Mouse (Mus musculus): Measurements from ENCODE around the gene Rce1. TPM values are rescaled to one million over a fixed set of nuclear protein-coding genes. Genes with fewer than 3 reads are reported as not detected.
A peak's percentile ranks its signal among the peaks of the same experiment; 100 is the strongest.

Rce1 gene
- total and polyA plus RNA-seq, 2 experiments from 2014 or later, result 48.9 to 77.1 TPM

DNA sequence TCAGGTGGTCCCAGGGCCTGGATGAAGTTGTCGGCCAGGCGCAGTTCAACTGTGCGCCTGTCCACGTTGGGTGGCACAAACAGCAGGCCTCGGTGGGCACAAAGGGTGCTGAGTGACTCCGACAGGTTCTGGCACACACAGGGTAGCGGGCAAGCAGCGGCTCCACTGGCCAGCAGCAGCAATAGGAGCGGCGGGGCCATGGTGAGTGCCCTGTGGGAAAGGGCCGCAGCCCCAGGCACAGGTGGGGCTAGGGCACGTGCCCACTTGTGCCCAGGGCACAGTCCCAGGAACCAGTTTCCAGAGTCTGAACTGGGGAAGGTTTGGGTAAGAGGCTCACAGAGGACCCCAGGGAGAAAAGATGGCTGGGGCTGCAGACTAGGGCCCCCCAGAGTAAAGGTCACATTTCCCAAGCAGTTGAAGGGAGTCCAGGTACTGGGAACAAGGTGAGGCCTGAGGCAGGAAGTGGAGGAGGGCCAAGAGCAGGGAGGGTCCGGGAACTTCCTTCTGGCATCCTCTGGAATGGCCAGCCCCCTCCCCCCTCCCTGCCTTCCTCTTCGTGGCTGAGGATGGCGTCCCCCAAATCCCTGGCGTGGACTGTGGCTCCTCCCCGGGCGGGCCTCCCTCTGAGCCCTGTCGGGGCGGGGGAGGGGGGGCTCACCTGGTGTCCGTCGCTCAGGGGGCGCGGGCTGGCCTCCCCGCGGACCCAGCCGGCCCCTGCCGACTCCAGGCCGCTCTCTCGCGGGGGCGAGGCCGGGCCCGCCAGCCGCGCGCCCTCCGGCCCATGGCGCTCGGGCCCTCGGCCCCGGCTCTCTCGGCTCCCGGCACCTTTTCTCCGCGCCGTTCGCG lies 10.9 kb downstream of the Rce1 start:
- WGBS, result 21% methylated on average over 28 of the region's 49 CpGs
- ATAC-seq, result 0 out of 2 replicates have a peak, but pooled peaks have one; percentile 0
- H3K9ac ChIP-seq (replicated peaks; ENCODE audit: low read length), result peak overlapping the region; percentile 97
- H3K4me2 ChIP-seq (ENCODE audit: low read depth, low read length), result peak overlapping the region; percentile 82
- peaks cover 23% of the 10 kb centered on the region for H3K4me1 ChIP-seq (ENCODE audit: insufficient read depth, low read length)
- no peaks in the 10 kb centered on the region for H3K27me3 ChIP-seq (ENCODE audit: insufficient read depth, low read length)
- peak overlapping the region; percentile 91 for H3K27ac ChIP-seq
- H3K36me3 ChIP-seq (ENCODE audit: insufficient read depth, low read length), result peaks cover 21% of the 10 kb centered on the region
- no peaks in the 10 kb centered on the region for H3K9me3 ChIP-seq (ENCODE audit: low read length)
- no peak for TF ChIP-seq CTCF (IDR thresholded peaks at IDR 0.05; ENCODE audit: low read depth)
- peak overlapping the region; percentile 89 for H3K4me3 ChIP-seq (ENCODE audit: low read length)
- DNase-seq (ENCODE audit: low spot score), result peak; percentile 43

DNA sequence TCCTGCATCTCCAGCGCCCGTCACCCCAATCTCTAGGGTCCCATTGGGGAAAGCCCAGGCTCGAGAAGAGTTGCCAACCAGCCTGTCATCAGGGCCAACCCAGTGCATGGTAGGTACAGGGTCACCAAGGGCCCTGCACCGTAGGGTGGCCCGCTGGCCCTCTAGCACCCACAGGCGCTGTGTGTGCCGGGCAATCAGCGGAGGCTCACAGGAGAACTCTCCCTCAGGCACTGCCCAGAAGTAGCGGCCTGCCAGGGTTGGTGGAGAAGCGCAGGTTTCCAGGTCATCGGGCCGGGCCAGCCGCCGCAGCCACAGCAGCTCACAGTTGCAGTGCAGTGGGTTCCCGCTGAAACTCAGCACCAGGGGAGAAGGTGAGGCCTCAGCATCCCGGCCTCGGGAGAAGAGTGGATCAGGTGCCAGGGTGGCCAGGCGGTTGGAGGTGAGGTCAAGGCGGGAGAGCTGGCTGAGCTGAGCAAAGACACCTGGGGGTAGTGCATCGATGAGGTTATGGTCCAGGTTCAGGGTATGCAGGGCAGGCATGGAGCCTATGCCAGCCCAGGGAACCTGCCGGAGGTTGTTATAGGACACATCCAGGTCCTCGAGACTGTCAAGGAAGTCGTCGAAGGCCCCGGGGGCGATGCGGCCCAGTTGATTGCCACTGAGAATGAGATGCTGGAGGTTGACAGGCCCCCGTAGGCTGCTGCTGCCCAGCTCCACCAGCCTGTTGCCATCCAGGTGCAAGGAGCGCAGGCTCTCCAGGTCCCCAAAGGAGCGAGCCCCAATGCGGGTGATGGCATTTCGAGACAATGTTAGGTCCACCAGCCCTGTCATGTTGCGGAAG lies 11.8 kb downstream of the Rce1 start:
- Histone ChIP-seq H3K4me3 (ENCODE audit: low read length) (peak overlapping the region; percentile 89), H3K36me3 (ENCODE audit: insufficient read depth, low read length) (peaks cover 21% of the 10 kb centered on the region), H3K9ac (replicated peaks; ENCODE audit: low read length) (peak overlapping the region; percentile 97; the same call in 1 of the 2 replicates), H3K4me2 (ENCODE audit: low read depth, low read length) (peak overlapping the region; percentile 82), H3K9me3 (ENCODE audit: low read length) (no peaks in the 10 kb centered on the region), H3K4me1 (ENCODE audit: insufficient read depth, low read length) (peaks cover 23% of the 10 kb centered on the region), H3K27me3 (ENCODE audit: insufficient read depth, low read length) (no peaks in the 10 kb centered on the region), H3K27ac (peak overlapping the region; percentile 91)
- 88% methylated on average over 33 of the region's 33 CpGs for WGBS
- ATAC-seq (no peak), DNase-seq (ENCODE audit: low spot score) (no peak)
- TF ChIP-seq CTCF (IDR thresholded peaks at IDR 0.05; ENCODE audit: low read depth), result no peak

DNA sequence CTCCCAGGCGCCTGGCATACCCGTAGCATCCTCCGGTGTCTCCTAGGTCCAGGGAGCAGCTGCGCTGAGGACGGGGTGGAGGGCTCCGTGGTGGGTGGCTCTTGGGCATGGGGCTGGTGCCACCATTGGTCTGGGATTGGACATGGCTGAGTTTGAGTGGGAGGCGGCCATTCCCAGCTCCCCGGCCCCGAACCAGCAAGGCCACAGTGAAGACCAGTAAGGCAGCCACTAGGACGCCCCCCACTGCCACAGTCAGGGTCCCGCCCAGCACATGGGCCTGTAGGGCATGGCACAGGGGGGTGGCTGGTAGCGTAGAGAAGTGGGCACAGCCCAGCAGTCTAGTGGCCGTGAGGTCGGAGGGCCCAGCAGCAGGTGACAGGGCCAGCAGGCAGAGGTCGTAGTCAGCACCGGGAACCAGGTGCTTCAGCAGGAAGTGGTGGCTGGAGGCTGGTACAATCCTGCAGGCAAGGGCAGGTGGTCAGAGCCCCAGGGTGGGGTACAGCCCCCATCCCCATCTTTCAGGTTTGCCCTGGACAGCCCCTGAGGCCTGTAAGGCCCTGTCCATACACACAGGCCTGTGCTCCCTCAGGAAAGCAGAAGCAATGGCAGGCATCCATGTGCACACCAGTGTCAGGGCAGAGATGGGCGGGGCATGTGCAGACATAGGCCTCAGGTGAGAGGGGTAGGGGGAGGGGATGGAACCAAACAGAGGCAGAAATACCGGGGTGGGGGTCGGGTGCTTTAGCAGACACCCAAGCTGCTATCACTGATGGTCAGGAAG lies 13.1 kb downstream of the Rce1 start:
- Histone ChIP-seq H3K36me3 (ENCODE audit: insufficient read depth, low read length) (peaks cover 21% of the 10 kb centered on the region), H3K27ac (no peak overlapping the region), H3K4me1 (ENCODE audit: insufficient read depth, low read length) (peaks cover 23% of the 10 kb centered on the region), H3K4me3 (ENCODE audit: low read length) (no peak overlapping the region), H3K9me3 (ENCODE audit: low read length) (no peaks in the 10 kb centered on the region), H3K4me2 (ENCODE audit: low read depth, low read length) (0 out of 2 replicates have a peak overlapping the region, but pooled peaks have one; percentile 3), H3K9ac (replicated peaks; ENCODE audit: low read length) (no peak overlapping the region), H3K27me3 (ENCODE audit: insufficient read depth, low read length) (no peaks in the 10 kb centered on the region)
- WGBS, result 84% methylated on average over 19 of the region's 19 CpGs
- ATAC-seq (no peak), DNase-seq (ENCODE audit: low spot score) (no peak)
- TF ChIP-seq CTCF (IDR thresholded peaks at IDR 0.05; ENCODE audit: low read depth), result no peak

DNA sequence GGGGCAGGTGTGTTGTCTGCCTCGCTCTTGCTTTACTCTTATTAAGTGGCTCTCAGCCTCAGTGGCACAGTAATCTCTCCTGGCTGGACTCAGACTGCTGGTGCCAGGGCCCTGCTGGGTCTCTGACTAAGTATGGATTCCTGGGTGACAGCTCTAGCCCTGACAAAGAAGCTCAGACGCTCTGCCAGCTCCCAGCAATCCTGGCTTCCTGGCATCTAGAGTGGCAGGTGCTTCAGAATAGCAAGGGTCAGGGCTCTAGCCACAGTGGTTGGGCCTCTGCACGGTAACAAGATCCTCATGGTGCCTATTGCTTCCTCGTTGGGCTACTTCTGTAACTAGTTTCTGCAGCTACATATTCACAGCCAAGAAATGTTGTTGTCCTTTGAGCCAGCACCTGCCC lies 15.3 kb downstream of the Rce1 start:
- H3K36me3 ChIP-seq (ENCODE audit: insufficient read depth, low read length), result peaks cover 21% of the 10 kb centered on the region
- peaks cover 17% of the 10 kb centered on the region for H3K4me1 ChIP-seq (ENCODE audit: insufficient read depth, low read length)
- H3K27ac ChIP-seq, result no peak overlapping the region
- H3K9me3 ChIP-seq (ENCODE audit: low read length), result no peaks in the 10 kb centered on the region
- ATAC-seq, result no peak
- WGBS, result 32% methylated on average over 4 of the region's 4 CpGs
- no peak overlapping the region for H3K9ac ChIP-seq (replicated peaks; ENCODE audit: low read length)
- no peak for TF ChIP-seq CTCF (IDR thresholded peaks at IDR 0.05; ENCODE audit: low read depth)
- no peaks in the 10 kb centered on the region for H3K27me3 ChIP-seq (ENCODE audit: insufficient read depth, low read length)
- no peak overlapping the region for H3K4me3 ChIP-seq (ENCODE audit: low read length)
- DNase-seq (ENCODE audit: low spot score), result no peak
- H3K4me2 ChIP-seq (ENCODE audit: low read depth, low read length), result no peak overlapping the region

DNA sequence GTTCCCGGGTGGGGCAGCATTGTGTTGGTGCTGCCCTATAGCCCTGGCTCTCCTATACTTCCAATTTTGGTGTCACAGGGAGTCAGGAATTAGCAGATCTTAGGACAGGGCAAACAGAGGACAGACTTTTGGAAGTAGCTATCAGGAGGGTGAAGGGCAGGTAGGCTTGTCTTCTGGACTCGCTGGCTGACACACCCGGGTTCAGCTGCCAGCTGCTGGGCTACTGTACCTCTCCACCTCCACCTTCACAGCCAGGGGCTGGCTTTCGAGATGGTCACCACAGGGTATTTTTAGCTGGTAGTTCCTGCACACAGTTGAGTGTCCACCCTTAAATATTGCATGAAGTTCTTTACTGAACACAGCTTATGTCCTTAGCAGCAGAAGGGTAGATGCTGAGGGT lies 16.9 kb downstream of the Rce1 start:
- Histone ChIP-seq H3K9me3 (ENCODE audit: low read length) (no peaks in the 10 kb centered on the region), H3K4me3 (ENCODE audit: low read length) (no peak overlapping the region), H3K36me3 (ENCODE audit: insufficient read depth, low read length) (peaks cover 21% of the 10 kb centered on the region), H3K9ac (replicated peaks; ENCODE audit: low read length) (no peak overlapping the region), H3K4me2 (ENCODE audit: low read depth, low read length) (no peak overlapping the region), H3K27me3 (ENCODE audit: insufficient read depth, low read length) (no peaks in the 10 kb centered on the region), H3K27ac (no peak overlapping the region), H3K4me1 (ENCODE audit: insufficient read depth, low read length) (peaks cover 6% of the 10 kb centered on the region; the same call in 1 of the 2 replicates)
- ATAC-seq (no peak), DNase-seq (ENCODE audit: low spot score) (no peak)
- 82% methylated on average over 4 of the region's 4 CpGs for WGBS
- TF ChIP-seq CTCF (IDR thresholded peaks at IDR 0.05; ENCODE audit: low read depth), result no peak

DNA sequence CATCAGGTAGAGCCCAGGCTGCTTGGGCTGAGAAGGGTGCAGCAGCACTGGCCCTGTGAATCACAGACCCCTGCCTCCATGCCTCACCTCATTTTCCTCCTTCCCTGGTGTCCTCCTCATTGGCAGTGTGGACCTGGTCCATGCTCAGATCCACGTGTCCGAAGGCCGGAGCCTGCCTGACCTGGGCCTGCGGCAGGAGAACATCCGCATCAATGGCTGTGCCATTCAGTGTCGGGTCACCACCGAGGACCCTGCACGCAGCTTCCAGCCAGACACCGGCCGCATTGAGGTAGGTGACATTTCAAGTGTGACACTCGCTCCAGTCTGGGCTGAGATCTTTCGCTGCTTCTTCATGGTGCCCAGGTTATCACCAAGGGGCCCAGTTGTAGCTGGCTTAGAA lies 18.0 kb downstream of the Rce1 start:
- Histone ChIP-seq H3K4me3 (ENCODE audit: low read length) (no peak overlapping the region), H3K9me3 (ENCODE audit: low read length) (no peaks in the 10 kb centered on the region), H3K27ac (no peak overlapping the region), H3K4me2 (ENCODE audit: low read depth, low read length) (no peak overlapping the region), H3K27me3 (ENCODE audit: insufficient read depth, low read length) (no peaks in the 10 kb centered on the region), H3K36me3 (ENCODE audit: insufficient read depth, low read length) (peaks cover 14% of the 10 kb centered on the region), H3K4me1 (ENCODE audit: insufficient read depth, low read length) (no peaks in the 10 kb centered on the region), H3K9ac (replicated peaks; ENCODE audit: low read length) (no peak overlapping the region)
- no peak for ATAC-seq
- TF ChIP-seq CTCF (IDR thresholded peaks at IDR 0.05; ENCODE audit: low read depth), result no peak
- 89% methylated on average over 12 of the region's 12 CpGs for WGBS
- DNase-seq (ENCODE audit: low spot score), result no peak
